Mouse (Mus musculus) urinary bladder, postnatal 14 days (tissue): ENCODE results near the gene Plbd2.
"Not testable (repeated sequence)": the region's sequence is repeated elsewhere in the genome, so short reads cannot be mapped to it uniquely, and the experiment has no call there.

Experiments
- DNase-seq: peaks from one replicate; pipeline ENCODE4 v3.0.0; 2021; ENCODE audit warnings: low spot score

Plbd2 gene

DNA sequence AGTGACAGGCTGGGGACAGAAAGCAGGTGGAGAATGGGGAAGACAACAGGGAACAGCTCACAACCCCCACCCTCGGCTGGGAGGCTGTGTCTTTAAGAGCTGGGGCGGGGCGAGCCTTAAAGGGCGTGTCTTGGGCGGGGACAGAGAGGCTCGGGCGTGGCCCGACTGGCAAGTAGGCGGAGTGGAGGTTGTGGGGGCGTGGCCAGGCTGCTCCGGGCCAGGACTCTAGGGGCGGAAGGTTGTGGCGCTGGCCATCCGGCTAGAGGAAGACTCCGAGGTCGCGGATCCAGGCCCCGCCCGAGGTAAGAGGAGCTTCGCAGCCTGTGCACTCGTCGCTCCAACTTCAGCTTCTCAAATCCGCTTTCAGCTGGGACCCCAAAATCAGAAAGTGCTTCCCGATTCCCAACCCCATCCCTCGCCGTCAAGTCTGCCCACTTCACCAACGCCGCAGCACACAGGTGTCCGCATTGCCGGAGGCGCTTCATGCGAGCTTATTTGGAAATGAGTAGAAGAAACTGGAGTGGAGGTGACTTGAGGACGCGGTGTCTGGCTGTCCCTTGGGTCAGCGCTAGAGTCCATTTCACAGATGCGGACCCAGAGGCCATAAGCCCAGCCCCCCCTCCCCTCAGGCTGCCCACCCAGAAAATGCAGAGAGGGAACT, 7.7 kb upstream of the Plbd2 start, which contains the start of gene Slc8b1:
Gene Slc8b1, plus strand, starts transcription at position 187 of the 661 bp plus-strand sequence.
- peak; percentile 98 for DNase-seq

DNA sequence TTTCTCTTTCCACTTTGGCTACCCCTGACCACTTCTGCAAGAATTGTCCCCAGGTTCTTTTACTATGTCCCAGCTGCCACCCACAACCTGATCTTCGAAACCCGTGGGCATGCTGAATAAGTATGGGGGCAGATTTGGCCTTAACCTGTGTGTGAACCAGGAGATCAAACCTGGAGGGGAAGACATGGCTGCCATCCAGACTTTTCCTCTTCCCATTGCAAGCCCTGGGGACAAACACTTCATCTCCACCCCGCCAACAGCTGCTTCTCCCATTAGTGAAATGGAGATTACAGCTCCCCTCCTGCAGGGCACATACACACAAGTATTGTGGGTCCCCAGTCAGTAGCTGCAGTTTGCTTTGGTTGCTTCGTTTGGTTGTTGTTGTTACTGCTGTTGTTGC, 3.9 kb upstream of the Plbd2 start:
- no peak for DNase-seq

DNA sequence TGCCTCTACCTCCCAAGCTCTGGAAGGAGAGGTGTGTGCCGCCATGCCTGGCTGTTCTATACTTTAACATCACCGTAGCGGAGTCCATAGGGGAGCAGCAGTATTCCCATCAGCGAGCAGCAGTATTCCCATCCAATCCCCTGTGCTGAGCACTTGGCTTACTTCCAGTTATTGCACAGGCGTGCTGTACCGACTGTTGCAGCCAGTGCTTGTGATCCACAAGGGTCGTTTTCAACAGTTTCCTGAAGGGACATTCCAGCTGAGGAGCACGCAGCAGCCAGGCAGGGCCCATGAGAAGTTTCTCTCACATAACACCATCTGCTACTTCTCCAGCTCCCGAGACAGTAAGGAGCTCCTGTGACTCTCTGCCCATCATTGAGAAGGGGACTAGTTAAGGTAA, 3.1 kb upstream of the Plbd2 start:
- no peak for DNase-seq

DNA sequence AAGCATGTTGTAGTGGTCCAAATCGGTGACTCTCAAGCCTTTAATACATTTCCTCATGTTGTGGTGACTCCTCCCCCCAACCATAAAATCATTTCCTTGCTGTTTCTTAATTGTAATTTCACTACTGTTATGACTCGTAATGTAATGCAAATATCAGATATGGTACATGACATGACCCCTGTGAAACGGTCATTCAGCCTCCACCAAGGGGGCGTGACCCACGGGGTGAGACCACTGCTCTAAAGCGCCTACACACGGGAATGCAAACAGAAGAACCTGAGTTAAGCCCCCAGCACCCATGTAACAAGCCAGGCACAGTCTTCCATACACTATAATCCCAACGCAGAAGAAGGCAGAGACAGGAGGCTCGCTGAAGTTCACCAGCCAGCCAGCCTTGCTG, 2.4 kb upstream of the Plbd2 start:
- DNase-seq: no peak

DNA sequence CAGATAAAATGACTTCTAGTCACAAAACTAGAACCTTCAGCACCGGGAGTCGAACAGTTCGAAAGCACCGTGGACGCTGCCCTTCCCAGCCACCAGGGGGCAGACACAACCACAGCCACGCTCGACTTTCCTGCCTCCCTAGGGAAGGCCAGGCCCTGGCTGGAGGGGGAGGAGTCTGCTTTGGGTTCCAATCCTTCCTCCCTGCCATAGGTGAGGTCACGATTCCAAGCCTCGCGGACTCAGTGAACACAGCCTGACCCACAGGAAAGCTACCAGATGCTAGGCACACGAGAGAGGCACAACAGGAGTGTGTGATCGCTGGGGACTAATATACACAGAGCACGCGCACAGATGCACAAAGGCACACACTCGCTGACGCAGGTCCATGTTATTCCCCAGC, 1.9 kb upstream of the Plbd2 start:
- DNase-seq: peak; percentile 83

DNA sequence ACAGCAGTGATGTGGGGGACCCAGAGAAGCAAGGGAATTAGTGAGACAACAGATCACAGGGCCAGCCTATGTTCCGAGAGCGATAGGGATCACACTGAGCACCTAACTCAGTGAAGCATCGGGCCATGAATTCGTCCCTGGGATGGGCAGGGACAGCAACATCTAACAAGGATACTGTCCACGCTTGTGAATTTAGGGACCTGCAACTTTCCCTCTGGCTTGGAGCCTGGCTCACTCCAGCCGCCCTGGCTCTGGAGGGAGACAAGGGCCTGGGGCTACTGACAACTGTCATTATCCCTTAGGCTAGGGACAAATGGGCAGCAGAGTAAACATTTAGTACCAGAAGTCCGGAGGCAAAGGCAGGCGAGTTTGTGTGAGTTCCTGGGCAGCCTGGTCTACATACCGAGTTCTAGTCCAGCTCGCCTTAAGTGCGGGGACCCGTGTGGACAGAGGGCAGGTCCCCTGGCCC, 716 bp downstream of the Plbd2 start:
- no peak for DNase-seq

DNA sequence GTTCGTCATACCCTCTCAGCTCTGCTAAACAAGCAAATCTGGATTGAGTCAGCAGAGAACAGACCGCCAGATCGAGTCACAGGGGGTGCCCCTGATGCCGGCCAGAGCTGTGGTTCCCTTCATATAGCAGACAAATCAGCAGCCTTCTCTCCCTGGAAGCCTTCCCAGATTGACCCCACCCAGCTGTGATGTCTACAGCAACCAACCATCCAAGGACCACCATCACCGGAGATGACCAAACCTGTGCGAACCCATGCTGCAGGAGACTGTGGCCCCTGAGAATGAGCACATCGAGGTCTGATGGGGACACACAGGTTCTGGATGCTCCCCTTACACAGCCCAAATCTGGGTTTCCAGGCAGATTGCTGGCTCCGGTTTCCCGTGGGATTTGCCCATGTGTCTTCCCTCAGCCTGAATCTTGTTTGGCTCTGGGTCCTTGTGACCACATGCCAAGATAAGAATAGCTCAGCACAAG, 1.2 kb downstream of the Plbd2 start:
- no peak for DNase-seq

DNA sequence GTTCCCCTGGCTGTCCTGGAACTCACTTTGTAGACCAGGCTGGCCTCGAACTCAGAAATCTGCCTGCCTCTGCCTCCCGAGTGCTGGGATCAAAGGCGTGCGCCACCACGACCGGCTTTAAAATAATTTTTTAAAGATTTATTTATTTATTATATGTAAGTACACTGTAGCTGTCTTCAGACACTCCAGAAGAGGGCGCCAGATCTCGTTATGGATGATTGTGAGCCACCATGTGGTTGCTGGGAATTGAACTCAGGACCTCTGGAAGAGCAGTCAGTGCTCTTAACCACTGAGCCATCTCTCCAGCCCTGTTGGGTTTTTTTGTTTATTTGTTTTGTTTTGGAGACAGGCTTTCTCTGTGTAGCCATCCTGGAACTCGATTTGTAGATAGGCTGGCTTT, 2.8 kb downstream of the Plbd2 start:
- DNase-seq: not testable (repeated sequence)

DNA sequence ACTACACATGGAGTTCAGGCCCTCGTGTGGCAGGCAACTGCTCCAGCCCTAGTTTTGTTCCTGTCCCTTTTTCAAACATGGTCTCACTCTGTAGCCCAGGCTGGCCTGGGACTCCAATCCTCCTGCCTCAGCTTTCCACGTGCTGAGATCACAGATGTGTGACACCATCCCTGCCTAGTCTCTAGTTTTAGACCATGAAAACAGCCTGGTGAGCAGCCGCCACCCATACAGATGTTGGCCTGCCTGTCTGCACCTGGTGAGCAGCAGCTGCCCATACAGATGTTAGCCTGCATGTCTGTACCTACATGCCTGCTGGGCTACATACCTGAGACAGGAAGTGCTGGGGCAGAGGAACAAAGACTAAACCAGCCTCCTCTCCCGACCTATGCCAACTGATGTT, 4.2 kb downstream of the Plbd2 start:
- DNase-seq: no peak

DNA sequence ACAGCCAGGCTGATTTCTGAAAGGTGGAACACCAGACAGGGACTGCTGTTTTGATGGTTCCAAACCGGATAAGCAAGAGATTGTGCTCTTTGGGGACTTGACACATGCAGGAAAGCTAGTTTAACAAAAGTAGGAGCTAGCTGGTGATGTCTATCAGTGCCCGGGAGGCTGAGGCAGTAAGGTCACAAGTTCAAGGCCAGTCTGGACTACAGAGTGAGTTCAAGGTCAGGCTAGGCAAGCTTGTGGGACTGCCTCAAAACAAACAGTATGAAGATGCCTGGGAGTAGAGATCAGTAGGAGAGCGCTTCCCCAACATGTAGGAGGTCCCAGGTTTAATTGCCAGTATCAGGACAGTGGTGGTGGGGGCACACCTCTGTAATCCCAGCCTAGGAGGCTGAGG, 6.4 kb downstream of the Plbd2 start:
- DNase-seq: no peak

DNA sequence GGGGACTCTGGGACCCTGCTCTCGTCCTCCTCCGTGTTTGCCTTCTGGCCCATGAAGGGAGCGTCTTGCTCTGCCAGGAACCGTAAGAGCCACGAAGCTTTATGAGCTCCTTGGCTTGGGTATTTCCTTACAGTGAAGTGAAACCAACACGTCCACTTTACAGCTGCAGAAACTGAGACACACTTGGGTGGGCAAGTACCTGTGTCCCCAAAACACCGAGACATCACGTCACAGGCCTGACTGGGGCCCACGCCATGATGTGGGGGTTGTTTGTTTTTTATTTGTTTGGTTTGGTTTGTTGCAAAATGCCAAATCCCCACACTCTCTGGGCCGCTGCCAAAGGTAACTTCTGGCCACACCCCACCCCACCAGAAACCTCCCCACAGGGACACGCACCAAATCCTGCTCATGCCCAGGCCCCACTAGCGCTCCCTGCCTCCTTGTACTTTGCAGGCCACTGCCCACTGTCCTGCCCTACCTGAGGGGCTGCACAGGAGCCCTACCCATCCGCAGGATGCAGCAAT, 7.7 kb downstream of the Plbd2 start:
- no peak for DNase-seq

DNA sequence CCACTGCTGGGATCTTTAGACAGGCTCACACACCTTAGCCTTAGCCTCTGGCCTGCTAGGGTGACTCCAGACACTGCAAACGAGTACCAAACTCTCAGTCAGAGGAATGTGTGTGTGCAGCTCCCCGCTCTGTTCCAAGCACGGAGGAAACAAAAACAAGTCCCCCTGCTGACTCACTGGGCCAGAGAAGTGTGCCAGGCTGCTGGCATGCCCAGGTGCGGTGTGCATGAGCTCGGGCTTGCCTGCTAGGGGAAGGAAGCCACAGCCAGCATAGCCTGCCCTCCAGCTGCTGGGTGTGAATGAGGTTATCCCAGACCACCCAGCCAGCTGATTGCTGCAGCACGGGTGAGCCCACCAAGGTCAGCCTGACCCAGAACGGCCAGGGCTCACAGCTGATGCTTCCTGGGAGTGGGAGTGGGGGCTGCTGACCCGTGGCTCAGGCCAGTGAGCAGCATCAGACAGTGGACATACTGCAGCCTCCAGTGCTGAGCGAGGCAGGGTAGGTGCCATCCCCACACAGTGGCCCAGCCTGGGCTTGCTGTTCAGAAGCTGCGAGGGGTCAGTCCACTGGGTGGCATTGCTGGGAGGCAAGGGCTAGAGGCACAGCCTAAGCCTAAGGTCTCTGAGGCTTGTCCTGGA, 8.2 kb downstream of the Plbd2 start:
- no peak for DNase-seq

DNA sequence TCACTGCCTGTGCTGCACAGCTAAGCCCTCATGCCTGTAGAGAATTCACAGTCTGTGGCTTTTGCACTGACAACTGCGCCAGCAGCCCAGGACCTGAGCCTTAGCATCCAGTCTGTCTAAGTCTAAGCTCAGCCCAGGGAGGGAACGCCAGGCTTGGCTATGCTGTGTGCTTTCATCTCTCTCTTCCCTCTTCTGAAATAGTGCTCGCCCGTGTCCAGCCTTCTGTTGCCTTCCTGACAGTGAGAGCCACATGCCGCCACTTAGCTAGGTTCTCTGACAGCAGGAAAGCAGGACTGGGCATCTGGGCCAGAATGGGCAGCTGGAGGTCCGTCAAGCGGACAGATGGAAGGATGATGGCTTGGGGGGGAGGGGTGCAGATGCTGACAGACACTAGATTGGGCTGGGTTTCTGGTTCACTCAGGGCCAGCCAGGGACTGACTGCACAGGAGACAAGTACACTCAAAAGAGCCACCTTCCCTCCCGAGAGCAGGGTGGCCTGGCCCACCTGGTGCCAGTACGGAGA, 9.5 kb downstream of the Plbd2 start:
- DNase-seq: no peak

DNA sequence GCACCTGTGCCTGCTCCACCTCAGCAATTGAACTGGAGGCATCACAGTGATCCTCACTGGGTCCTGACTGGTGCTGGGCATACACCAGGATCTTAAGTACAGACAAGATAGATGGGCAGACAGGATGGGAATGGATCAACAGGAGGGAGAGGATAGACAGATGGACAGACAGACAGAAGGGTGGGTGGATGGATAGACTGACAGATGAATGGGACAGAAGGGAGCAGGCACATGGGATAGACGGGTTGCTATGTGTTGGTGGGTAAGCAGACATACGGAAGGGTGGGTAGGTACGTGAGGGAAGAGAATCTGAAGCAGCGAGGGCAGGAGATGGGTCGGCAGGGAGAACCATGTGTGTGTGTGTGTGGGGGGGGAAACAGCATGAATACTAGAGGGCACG, 10.0 kb downstream of the Plbd2 start:
- DNase-seq: no peak

DNA sequence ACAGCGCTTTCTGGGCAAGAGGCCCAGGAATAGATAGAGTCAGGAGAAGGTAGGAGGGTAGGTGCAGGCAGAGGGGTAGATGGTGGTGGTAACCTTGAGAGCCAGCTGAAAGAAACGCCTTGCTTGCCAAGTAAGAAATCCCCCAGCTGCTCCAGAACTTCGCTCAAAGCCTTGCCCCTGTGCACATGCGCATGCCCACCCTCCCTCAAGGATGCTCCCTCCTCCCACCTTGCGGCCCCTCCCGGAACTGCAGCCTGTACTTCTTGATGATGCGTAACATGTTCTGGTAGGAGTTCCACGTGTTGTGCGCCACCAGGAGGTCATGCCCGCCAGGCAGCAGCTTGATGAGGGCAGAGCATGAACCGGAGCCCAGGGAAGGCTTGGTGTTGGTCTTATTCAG, 11.0 kb downstream of the Plbd2 start:
- DNase-seq: no peak

DNA sequence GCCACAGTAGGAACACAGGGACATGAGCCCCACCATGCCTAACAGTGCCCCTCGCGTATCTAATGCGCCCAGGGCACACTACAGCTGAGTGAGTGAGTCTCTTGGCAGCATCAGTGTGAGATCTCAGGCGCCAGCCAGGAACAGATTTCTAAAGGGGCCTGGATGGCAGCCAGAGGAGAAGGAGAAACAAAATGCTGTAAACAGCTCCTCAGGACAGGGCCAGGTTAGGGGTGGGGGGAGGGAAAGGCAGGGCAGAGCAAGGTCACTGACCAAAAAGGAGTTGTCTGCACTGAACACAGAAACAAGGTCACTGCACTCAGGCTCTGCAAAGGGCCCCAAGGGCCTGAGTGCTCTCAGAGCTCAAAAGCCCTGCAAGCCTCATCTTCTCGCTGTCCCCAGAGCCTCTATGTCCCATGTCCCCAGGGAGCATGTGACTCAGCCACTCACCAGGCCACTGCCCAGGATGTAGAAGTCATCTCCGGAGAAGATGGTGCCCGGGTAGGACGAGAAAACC, 12.7 kb downstream of the Plbd2 start:
- no peak for DNase-seq

DNA sequence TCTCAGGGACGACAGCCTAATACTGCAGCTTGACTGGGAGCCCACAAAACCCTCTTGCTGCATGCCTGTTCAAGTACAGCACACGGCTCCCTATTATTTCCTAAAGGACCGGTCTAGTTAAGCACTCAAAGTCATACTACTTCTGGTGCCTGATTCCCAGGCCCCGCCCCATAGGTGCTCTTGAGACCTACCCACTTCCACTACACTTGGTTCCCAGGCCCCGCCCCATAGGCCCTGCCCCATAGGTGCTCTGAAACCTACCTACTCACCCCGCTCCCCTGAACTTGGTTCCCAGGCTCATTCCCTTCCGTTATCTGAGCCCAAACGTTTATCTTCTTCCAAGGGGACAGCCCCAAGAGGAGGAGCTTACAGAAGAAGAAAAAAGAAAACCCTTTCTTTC, 15.6 kb downstream of the Plbd2 start:
- no peak for DNase-seq

DNA sequence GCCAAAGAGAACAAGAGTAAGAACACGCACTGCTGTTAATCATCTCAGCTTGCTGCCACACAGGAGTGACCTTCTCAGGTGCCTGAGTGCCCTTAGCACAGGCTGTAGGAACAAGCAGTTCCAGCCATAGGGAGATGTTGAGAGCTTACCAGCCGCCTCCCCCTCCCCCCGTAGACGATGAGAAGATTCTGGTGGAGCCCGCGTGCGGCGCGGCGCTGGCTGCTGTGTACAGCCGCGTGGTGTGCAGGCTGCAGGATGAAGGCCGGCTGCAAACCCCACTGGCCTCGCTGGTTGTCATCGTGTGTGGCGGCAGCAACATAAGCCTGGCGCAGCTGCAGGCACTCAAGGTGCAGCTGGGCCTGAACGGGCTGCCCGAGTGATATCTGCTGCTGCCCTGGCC, 20.0 kb downstream of the Plbd2 start:
- no peak for DNase-seq

DNA sequence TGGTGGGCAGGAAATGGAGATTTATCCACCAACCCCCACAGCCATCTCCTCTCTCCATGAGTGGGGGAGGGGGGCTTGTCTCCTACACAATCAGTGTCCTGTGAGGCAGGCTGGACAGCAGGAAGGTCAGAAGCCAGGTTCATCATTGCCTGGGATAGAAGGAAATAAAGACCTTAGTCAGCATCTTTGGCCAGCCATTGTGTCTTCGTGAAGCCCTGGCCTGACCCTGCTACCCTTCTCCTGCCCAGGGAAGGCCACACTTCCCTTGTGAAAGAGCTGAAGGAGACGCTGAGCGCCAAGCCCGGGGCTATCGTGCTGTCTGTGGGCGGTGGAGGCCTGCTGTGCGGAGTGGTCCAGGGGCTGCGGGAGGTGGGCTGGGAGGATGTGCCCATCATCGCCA, 22.2 kb downstream of the Plbd2 start:
- DNase-seq: no peak

DNA sequence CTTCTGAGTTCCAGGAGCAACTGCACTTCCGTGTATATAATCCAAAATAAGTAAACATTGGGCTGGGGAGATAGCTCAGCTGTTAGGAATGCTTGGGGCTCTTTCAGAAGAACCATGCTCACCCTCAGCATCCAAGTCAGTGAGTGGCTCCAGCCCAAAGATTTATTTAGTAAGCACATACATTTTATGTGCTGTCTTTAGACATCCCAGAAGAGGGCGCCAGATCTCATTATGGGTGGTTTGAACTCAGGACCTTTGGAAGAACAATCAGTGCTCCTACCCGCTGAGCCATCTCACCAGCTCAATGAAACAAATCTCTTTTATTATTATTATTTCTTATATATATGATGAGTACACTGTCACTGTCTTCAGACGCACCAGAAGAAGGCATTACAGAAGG, 23.9 kb downstream of the Plbd2 start:
- DNase-seq: no peak

DNA sequence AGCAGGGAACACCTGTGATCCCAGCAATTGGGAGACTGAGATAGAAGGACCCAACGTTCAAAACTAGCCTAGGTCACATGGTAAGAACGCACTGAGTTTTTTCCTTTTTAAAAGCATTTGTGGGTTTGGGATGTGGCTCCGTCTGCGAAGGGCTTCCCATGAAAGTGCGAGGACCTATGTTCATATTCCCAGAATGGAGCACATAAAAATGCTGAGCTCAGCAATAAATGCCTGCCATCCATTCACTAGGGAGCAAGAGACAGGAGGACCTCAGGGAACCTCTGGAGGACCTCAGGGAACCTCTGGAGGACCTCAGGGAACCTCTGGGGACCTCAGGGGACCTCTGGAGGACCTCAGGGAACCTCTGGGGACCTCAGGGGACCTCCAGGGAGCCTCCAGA, 25.4 kb downstream of the Plbd2 start:
- DNase-seq: no peak

DNA sequence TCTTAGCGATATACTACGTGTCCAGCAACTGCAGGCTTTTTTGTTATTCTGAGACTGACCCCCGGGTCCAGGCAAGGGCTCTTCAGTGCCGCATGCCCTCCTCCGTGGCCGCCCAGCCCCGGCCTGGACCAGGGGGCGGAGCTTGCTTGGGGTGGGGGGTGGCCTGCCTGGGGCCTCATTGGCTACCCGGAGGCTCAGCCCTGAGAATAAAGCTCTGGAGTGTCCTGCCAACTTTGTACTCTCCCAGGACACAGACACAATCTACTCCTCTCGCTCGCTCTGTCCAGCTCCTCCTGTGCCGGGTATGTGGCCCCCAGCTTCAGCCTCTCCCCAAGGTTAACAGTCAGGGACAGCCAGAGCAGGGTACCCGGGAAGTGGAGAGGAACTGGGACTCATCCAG, 27.1 kb downstream of the Plbd2 start, which contains the start of gene Sds:
Gene Sds, plus strand, starts transcription at position 231 of the 400 bp plus-strand sequence.
- DNase-seq: no peak

DNA sequence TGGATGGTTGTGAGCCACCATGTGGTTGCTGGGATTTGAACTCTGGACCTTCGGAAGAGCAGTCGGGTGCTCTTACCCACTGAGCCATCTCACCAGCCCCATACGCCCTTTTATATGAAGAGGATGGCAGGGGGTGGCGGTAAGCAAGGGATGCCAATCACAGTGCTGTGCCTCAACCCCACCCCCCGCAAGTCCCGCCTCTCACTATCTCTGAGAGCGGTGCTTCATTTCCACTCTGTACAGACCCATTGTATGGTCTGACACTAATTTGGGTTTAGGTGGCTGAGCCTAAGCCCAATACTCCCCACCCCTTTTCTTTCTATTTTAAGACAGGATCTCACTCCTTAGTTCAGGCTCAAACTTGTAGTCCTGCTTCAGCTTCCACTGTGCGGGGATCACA, 27.6 kb downstream of the Plbd2 start:
- DNase-seq: no peak
